Comparison of ENCODE assay signal across 25 mouse cellular contexts in the genomic region with DNA sequence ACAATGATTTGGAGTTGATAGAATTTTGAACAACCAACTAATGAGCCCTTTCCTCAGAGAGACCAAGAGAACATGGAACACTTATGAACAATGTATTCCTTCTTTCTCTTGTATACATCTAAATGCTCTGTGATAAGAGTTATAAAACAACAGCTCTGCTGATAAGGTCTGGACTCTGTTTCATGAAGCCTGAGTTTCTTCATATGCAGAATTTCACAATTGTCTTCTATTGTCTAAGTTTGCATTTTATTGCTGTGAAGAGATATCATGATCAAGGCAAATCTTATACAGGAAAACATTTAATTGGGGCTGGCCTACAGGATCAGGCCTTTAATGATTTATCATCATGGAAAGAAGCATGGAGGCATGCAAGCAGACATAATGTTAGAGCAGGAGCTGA. TPM values are rescaled to one million over a fixed set of nuclear protein-coding genes. Genes with fewer than 3 reads are reported as not detected.
DNase-seq lines count a peak whose midpoint lies in the region; ATAC-seq and TF ChIP-seq lines count a peak whose summit lies in the region.
"Had no signal": no experiment of that assay in that cellular context is flagged by ENCODE, and none has a peak within 500 bp of the region (broad histone marks: within the 10 kb centered on the region; RNA-seq: fewer than 3 reads in every experiment).

No protein-coding gene starts in this region.

- no peak for DNase-seq in embryonic facial prominence, embryonic 10.5 days (ENCODE audit: low spot score)
- no peak for DNase-seq in adrenal gland, postnatal 36 days
- DNase-seq: adrenal gland, adult 2 months; adrenal gland, postnatal 10 days; adrenal gland, postnatal 25 days; cerebellum, adult 11-12 months; cerebellum, adult 2 months; cerebellum, adult 9-10 months; cerebellum, postnatal 10 days; cerebellum, postnatal 25 days had no signal

- H3K9ac ChIP-seq in intestine, embryonic 15.5 days = no peak overlapping the region
- no peak overlapping the region for H3K9ac ChIP-seq in intestine, embryonic 16.5 days (ENCODE audit: low read depth, low read length)
- H3K9ac ChIP-seq: embryonic facial prominence, embryonic 13.5 days; embryonic facial prominence, embryonic 15.5 days; forebrain, embryonic 13.5 days; forebrain, embryonic 15.5 days had no signal

- no peak overlapping the region for H3K27ac ChIP-seq in intestine, embryonic 15.5 days
- H3K27ac ChIP-seq in intestine, embryonic 16.5 days (ENCODE audit: low read length) = no peak overlapping the region
- H3K27ac ChIP-seq in small intestine, adult 2 months (ENCODE audit: insufficient read depth, low read depth, low read length) = peak overlapping the region; percentile 49; the same call in 1 of the 2 replicates
- H3K27ac ChIP-seq in embryonic facial prominence, embryonic 10.5 days (replicated peaks) = no peak overlapping the region
- H3K27ac ChIP-seq: embryonic facial prominence, embryonic 13.5 days; embryonic facial prominence, embryonic 15.5 days; forebrain, embryonic 10.5 days; forebrain, embryonic 13.5 days; forebrain, embryonic 15.5 days had no signal

- H3K4me3 ChIP-seq in intestine, embryonic 15.5 days (replicated peaks) = no peak overlapping the region
- H3K4me3 ChIP-seq in intestine, embryonic 16.5 days (ENCODE audit: low read length) = no peak overlapping the region
- H3K4me3 ChIP-seq in small intestine, adult 2 months (ENCODE audit: low read depth, low read length) = no peak overlapping the region
- no peak overlapping the region for H3K4me3 ChIP-seq in embryonic facial prominence, embryonic 10.5 days
- H3K4me3 ChIP-seq: embryonic facial prominence, embryonic 13.5 days; embryonic facial prominence, embryonic 15.5 days; erythroblast, embryonic 14.5 days; forebrain, embryonic 10.5 days; forebrain, embryonic 13.5 days; forebrain, embryonic 15.5 days had no signal

- peak; percentile 77 for ATAC-seq in intestine, embryonic 15.5 days
- peak; percentile 78 for ATAC-seq in intestine, embryonic 16.5 days
- ATAC-seq: forebrain, embryonic 13.5 days; forebrain, embryonic 15.5 days had no signal

- H3K4me1 ChIP-seq in intestine, embryonic 15.5 days (replicated peaks) = no peaks in the 10 kb centered on the region
- H3K4me1 ChIP-seq in intestine, embryonic 16.5 days (ENCODE audit: control insufficient read depth, insufficient read depth, low read length) = no peaks in the 10 kb centered on the region
- H3K4me1 ChIP-seq in small intestine, adult 2 months (ENCODE audit: control insufficient read depth, insufficient read depth, insufficient read length, low read length) = peaks cover 6% of the 10 kb centered on the region; the same call in 1 of the 2 replicates
- no peaks in the 10 kb centered on the region for H3K4me1 ChIP-seq in embryonic facial prominence, embryonic 10.5 days
- H3K4me1 ChIP-seq: embryonic facial prominence, embryonic 13.5 days; embryonic facial prominence, embryonic 15.5 days; forebrain, embryonic 10.5 days; forebrain, embryonic 13.5 days; forebrain, embryonic 15.5 days had no signal

- H3K36me3 ChIP-seq in intestine, embryonic 15.5 days = no peaks in the 10 kb centered on the region
- H3K36me3 ChIP-seq in intestine, embryonic 16.5 days (ENCODE audit: control insufficient read depth, insufficient read depth, low read length) = no peaks in the 10 kb centered on the region
- H3K36me3 ChIP-seq in small intestine, adult 2 months (ENCODE audit: control insufficient read depth, insufficient read depth, low read length) = no peaks in the 10 kb centered on the region
- H3K36me3 ChIP-seq in embryonic facial prominence, embryonic 10.5 days (replicated peaks) = no peaks in the 10 kb centered on the region
- H3K36me3 ChIP-seq: embryonic facial prominence, embryonic 13.5 days; embryonic facial prominence, embryonic 15.5 days; forebrain, embryonic 10.5 days; forebrain, embryonic 15.5 days had no signal

- no peaks in the 10 kb centered on the region for H3K9me3 ChIP-seq in intestine, embryonic 15.5 days
- H3K9me3 ChIP-seq in intestine, embryonic 16.5 days (ENCODE audit: control insufficient read depth, low read length) = no peaks in the 10 kb centered on the region
- no peaks in the 10 kb centered on the region for H3K9me3 ChIP-seq in embryonic facial prominence, embryonic 10.5 days
- H3K9me3 ChIP-seq: embryonic facial prominence, embryonic 13.5 days; embryonic facial prominence, embryonic 15.5 days; forebrain, embryonic 10.5 days; forebrain, embryonic 13.5 days; forebrain, embryonic 15.5 days had no signal

- H3K27me3 ChIP-seq in intestine, embryonic 15.5 days (replicated peaks) = no peaks in the 10 kb centered on the region
- no peaks in the 10 kb centered on the region for H3K27me3 ChIP-seq in intestine, embryonic 16.5 days (replicated peaks; ENCODE audit: control insufficient read depth, insufficient read depth, low read length)
- no peaks in the 10 kb centered on the region for H3K27me3 ChIP-seq in small intestine, adult 2 months (ENCODE audit: control insufficient read depth, insufficient read depth, low read length)
- no peaks in the 10 kb centered on the region for H3K27me3 ChIP-seq in embryonic facial prominence, embryonic 10.5 days (replicated peaks; ENCODE audit: low read depth, poor library complexity, severe bottlenecking)
- H3K27me3 ChIP-seq: embryonic facial prominence, embryonic 13.5 days; embryonic facial prominence, embryonic 15.5 days; forebrain, embryonic 13.5 days; forebrain, embryonic 15.5 days had no signal

- H3K4me2 ChIP-seq in intestine, embryonic 15.5 days (replicated peaks) = no peak overlapping the region
- H3K4me2 ChIP-seq in intestine, embryonic 16.5 days (ENCODE audit: low read depth, low read length) = no peak overlapping the region
- H3K4me2 ChIP-seq: embryonic facial prominence, embryonic 13.5 days; embryonic facial prominence, embryonic 15.5 days; forebrain, embryonic 13.5 days; forebrain, embryonic 15.5 days had no signal

- no peak for TF ChIP-seq CTCF in small intestine, adult 2 months (IDR thresholded peaks at IDR 0.05; ENCODE audit: extremely low read depth, insufficient read length, insufficient replicate concordance, low read depth, low read length)

- TF ChIP-seq POLR2A in small intestine, adult 2 months (IDR thresholded peaks at IDR 0.05; ENCODE audit: low read depth, low read length) = no peak

RNA-seq across cellular contexts. Expression of a gene that starts 24.4 kb away (rescaled TPM):
- polyA plus RNA-seq in intestine, embryonic 15.5 days (2015; fragmentation: Nextera tagmentation; extraction: Ambion mirVana) = not detected in 2 replicates
- polyA plus RNA-seq in intestine, embryonic 16.5 days (2015; fragmentation: Nextera tagmentation; extraction: Ambion mirVana) = not detected in 2 replicates
- polyA plus RNA-seq in small intestine, adult 2 months (2012; rRNA removed) = not detected in 2 replicates
- 0.10 TPM in 1 of 2 replicates, not detected in the other for polyA plus RNA-seq in embryonic facial prominence, embryonic 10.5 days (2016; fragmentation: Nextera tagmentation; extraction: Ambion mirVana)
- total RNA-seq in adrenal gland, postnatal 36 days (2021) = not detected
- total RNA-seq: adrenal gland, adult 2 months; adrenal gland, postnatal 10 days; adrenal gland, postnatal 25 days; ES-E14; MEL had no signal
- polyA plus RNA-seq: adrenal gland, adult 2 months; C2C12; cerebellum, adult 2 months; cortical plate, adult 2 months; embryonic facial prominence, embryonic 11.5 days; erythroblast, embryonic 14.5 days; forebrain, embryonic 10.5 days; forebrain, embryonic 13.5 days; forebrain, embryonic 15.5 days; frontal cortex, adult 2 months had no signal

RNA-seq across cellular contexts. Expression of a gene that starts 28.9 kb away (rescaled TPM):
- polyA plus RNA-seq in intestine, embryonic 15.5 days (2015; fragmentation: Nextera tagmentation; extraction: Ambion mirVana) = not detected in 2 replicates
- polyA plus RNA-seq in intestine, embryonic 16.5 days (2015; fragmentation: Nextera tagmentation; extraction: Ambion mirVana) = not detected in 2 replicates
- not detected in 2 replicates for polyA plus RNA-seq in small intestine, adult 2 months (2012; rRNA removed)
- not detected in 2 replicates for polyA plus RNA-seq in embryonic facial prominence, embryonic 10.5 days (2016; fragmentation: Nextera tagmentation; extraction: Ambion mirVana)
- total RNA-seq in adrenal gland, postnatal 36 days (2021) = not detected
- total RNA-seq: adrenal gland, adult 2 months; adrenal gland, postnatal 10 days; adrenal gland, postnatal 25 days; ES-E14; MEL had no signal
- polyA plus RNA-seq: adrenal gland, adult 2 months; C2C12; cerebellum, adult 2 months; cortical plate, adult 2 months; embryonic facial prominence, embryonic 11.5 days; embryonic facial prominence, embryonic 13.5 days; erythroblast, embryonic 14.5 days; forebrain, embryonic 10.5 days; forebrain, embryonic 13.5 days; forebrain, embryonic 15.5 days; frontal cortex, adult 2 months had no signal

RNA-seq across cellular contexts. Expression of a gene that starts 33.0 kb away (rescaled TPM):
- not detected in 2 replicates for polyA plus RNA-seq in intestine, embryonic 15.5 days (2015; fragmentation: Nextera tagmentation; extraction: Ambion mirVana)
- polyA plus RNA-seq in intestine, embryonic 16.5 days (2015; fragmentation: Nextera tagmentation; extraction: Ambion mirVana) = not detected in 2 replicates
- polyA plus RNA-seq in small intestine, adult 2 months (2012; rRNA removed) = not detected in 2 replicates
- polyA plus RNA-seq in embryonic facial prominence, embryonic 10.5 days (2016; fragmentation: Nextera tagmentation; extraction: Ambion mirVana) = not detected in 2 replicates
- total RNA-seq in adrenal gland, postnatal 36 days (2021) = not detected
- total RNA-seq: adrenal gland, adult 2 months; adrenal gland, postnatal 10 days; adrenal gland, postnatal 25 days; ES-E14; MEL had no signal
- polyA plus RNA-seq: adrenal gland, adult 2 months; C2C12; cerebellum, adult 2 months; cortical plate, adult 2 months; erythroblast, embryonic 14.5 days; forebrain, embryonic 10.5 days; forebrain, embryonic 13.5 days; forebrain, embryonic 15.5 days had no signal

RNA-seq across cellular contexts. Expression of a gene that starts 33.7 kb away (rescaled TPM):
- not detected in 2 replicates for polyA plus RNA-seq in intestine, embryonic 15.5 days (2015; fragmentation: Nextera tagmentation; extraction: Ambion mirVana)
- polyA plus RNA-seq in intestine, embryonic 16.5 days (2015; fragmentation: Nextera tagmentation; extraction: Ambion mirVana) = not detected in 2 replicates
- 0.90 TPM in 1 of 2 replicates, not detected in the other for polyA plus RNA-seq in small intestine, adult 2 months (2012; rRNA removed)
- not detected in 2 replicates for polyA plus RNA-seq in embryonic facial prominence, embryonic 10.5 days (2016; fragmentation: Nextera tagmentation; extraction: Ambion mirVana)
- not detected for total RNA-seq in adrenal gland, postnatal 36 days (2021)
- total RNA-seq: adrenal gland, adult 2 months; adrenal gland, postnatal 25 days; ES-E14; MEL had no signal
- polyA plus RNA-seq: adrenal gland, adult 2 months; C2C12; cerebellum, adult 2 months; cortical plate, adult 2 months; embryonic facial prominence, embryonic 11.5 days; embryonic facial prominence, embryonic 13.5 days; embryonic facial prominence, embryonic 15.5 days; erythroblast, embryonic 14.5 days; forebrain, embryonic 10.5 days; forebrain, embryonic 13.5 days; forebrain, embryonic 15.5 days; frontal cortex, adult 2 months had no signal
